Mouse (Mus musculus) limb, embryonic 15.5 days (tissue): ENCODE results near the gene Asic2. TPM values are rescaled to one million over a fixed set of nuclear protein-coding genes. Genes with fewer than 3 reads are reported as not detected.

Experiments
- ATAC-seq: fragments of 200-750 bp; cut with Nextera tagmentation; 2 replicates; pipeline ENCODE4 v1.8.0; 2017; ENCODE audit warnings: low read depth, moderate TSS enrichment; ENCODE audit not compliant: insufficient number of reproducible peaks, low FRiP score, low TSS enrichment
- H3K27ac ChIP-seq: fragments of 300-500 bp; sonication (generic); 2 replicates; pipeline ENCODE4 v1.5.1; 2015; ENCODE audit warnings: moderate library complexity, mild to moderate bottlenecking, inconsistent platforms
- H3K27me3 ChIP-seq: fragments of 300-500 bp; sonication (generic); 2 replicates; pipeline ENCODE4 v1.6.1; 2015; ENCODE audit warnings: inconsistent platforms
- H3K36me3 ChIP-seq: fragments of 300-500 bp; sonication (generic); 2 replicates; pipeline ENCODE4 v1.6.1; 2015; ENCODE audit warnings: inconsistent platforms
- H3K4me1 ChIP-seq: fragments of 300-500 bp; sonication (generic); 2 replicates; pipeline ENCODE4 v1.6.1; 2015; ENCODE audit warnings: inconsistent platforms
- H3K4me2 ChIP-seq: fragments of 300-500 bp; sonication (generic); 2 replicates; pipeline ENCODE4 v1.6.1; 2015; ENCODE audit warnings: mild to moderate bottlenecking, inconsistent platforms
- H3K4me3 ChIP-seq: fragments of 300-500 bp; sonication (generic); 2 replicates; pipeline ENCODE4 v1.5.1; 2015; ENCODE audit warnings: mild to moderate bottlenecking, inconsistent platforms
- H3K9ac ChIP-seq: fragments of 300-500 bp; sonication (generic); 2 replicates; pipeline ENCODE4 v1.6.1; 2015; ENCODE audit warnings: inconsistent platforms
- H3K9me3 ChIP-seq: fragments of 300-500 bp; sonication (generic); 2 replicates; pipeline ENCODE4 v1.6.1; 2016; ENCODE audit warnings: inconsistent platforms
- whole genome bisulfite sequencing: fragments of 180-500 bp; shearing (Covaris S2); methylation state at CpG from one replicate; pipeline ENCODE4 v1.1.7; 2015; 5-methylcytosine and 5-hydroxymethylcytosine counted together
- polyA plus RNA-seq: library from polyadenylated mRNA; unstranded; fragments of >200 nt; fragmentation: Nextera tagmentation; extraction: Ambion mirVana; gene quantifications from 2 replicates; pipeline ENCODE4 v1.2.1, GENCODE M21; 2015

The Asic2 gene
- polyA plus RNA-seq, 1 experiment from 2014 or later: 0.51 TPM

DNA sequence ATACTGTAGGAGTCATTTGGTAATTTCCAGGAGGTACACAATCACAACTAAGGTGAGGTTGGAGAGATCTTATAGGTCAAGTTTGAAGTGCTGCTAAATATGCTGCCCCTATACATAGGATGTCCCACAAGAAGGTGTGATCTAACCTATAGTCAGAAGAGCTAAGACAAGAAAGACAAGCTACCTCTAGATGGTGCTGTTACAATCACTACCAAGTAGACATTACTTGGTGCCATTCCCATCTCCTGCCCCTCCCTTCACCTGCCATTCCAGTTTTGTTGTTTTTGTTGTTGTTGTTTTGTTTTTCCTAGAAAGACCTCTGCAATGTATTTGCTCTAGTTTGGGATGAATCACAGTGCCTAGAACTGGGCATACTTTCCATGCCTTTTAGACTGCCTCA, 296.5 kb downstream of the Asic2 start:
- Histone ChIP-seq H3K36me3 (no peaks in the 10 kb centered on the region), H3K27me3 (peaks cover 6% of the 10 kb centered on the region; the same call in 1 of the 2 replicates)
- ATAC-seq: no peak

DNA sequence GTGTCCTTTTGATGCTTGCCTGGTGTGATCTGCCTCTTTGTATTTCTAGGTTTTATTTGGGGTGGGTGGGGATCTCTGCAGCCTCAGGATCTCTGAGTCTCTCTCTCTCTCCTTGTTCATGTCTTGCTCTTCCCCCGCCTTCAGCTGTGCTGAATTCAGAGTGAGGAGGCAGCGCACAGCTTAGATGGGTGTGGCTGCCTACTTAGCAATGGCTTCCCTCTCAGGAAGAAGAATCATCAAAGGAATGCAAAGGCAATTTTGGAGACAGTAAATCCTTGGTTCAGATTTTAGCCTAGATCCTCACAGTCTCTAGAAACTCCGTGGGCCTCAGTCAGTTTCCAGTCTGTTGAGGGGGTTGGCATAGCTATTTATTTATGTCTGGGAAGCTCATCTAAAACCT, 297.8 kb downstream of the Asic2 start:
- H3K4me3 ChIP-seq: no peak overlapping the region
- H3K9me3 ChIP-seq: no peaks in the 10 kb centered on the region
- no peak overlapping the region for H3K9ac ChIP-seq
- H3K4me1 ChIP-seq: no peaks in the 10 kb centered on the region
- WGBS: 60% methylated on average over 3 of the region's 3 CpGs
- H3K27me3 ChIP-seq: peaks cover 6% of the 10 kb centered on the region; the same call in 1 of the 2 replicates
- H3K4me2 ChIP-seq: no peak overlapping the region
- ATAC-seq: no peak
- no peaks in the 10 kb centered on the region for H3K36me3 ChIP-seq
- H3K27ac ChIP-seq: no peak overlapping the region

More for the DNA sequence above, 296.5 kb downstream of the Asic2 start:
- H3K9me3 ChIP-seq: no peaks in the 10 kb centered on the region
- H3K27ac ChIP-seq: no peak overlapping the region
- no peak overlapping the region for H3K4me2 ChIP-seq
- no peak overlapping the region for H3K4me3 ChIP-seq
- no peaks in the 10 kb centered on the region for H3K4me1 ChIP-seq
- no peak overlapping the region for H3K9ac ChIP-seq

DNA sequence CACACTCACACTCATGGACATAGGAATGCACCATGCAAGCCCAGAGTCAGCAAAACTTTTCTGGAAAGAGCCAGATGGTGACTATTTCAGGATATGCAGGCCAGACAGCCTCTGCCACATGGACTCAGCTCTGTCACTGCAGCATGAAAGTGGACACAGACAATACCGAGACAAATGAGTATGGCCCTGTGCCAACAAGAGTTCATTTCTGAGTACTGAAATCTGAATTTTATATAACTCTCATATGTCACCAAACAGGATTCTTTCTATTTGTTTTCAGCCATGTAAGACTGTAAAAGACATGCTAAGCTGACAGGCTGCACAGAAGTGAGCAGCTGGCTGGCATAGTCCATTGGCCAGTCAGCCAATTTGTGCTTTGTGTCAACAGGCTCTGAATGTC, 309.4 kb downstream of the Asic2 start:
- no peak for ATAC-seq
- no peaks in the 10 kb centered on the region for H3K36me3 ChIP-seq

DNA sequence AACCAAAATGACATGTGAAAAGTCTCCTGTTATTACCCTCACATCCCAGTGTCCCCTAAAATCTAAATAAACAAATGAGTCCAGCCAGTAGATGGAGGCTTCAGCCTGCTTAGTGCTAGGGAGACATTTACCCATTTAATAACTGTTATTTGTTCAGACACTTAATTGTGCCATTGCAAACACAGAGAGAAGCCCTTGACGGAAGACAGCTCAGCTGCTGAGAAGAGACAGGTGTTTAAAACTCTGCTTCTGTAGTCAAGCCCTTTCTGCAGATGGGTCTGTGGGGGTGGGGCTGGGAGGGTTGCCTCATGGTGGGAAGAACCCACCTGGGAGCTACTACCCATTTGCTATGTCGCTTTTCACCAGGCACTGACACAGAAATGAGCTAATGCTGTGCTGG, 311.1 kb downstream of the Asic2 start:
- Histone ChIP-seq H3K4me2 (no peak overlapping the region), H3K27me3 (no peaks in the 10 kb centered on the region), H3K36me3 (no peaks in the 10 kb centered on the region), H3K9ac (no peak overlapping the region), H3K9me3 (no peaks in the 10 kb centered on the region), H3K27ac (no peak overlapping the region), H3K4me3 (no peak overlapping the region), H3K4me1 (no peaks in the 10 kb centered on the region)
- ATAC-seq: no peak
- WGBS: 44% methylated on average over 2 of the region's 2 CpGs

More for the DNA sequence above, 309.4 kb downstream of the Asic2 start:
- no peaks in the 10 kb centered on the region for H3K4me1 ChIP-seq
- H3K9ac ChIP-seq: no peak overlapping the region
- 47% methylated on average over 1 of the region's 1 CpGs for WGBS
- no peaks in the 10 kb centered on the region for H3K27me3 ChIP-seq
- H3K9me3 ChIP-seq: no peaks in the 10 kb centered on the region
- no peak overlapping the region for H3K4me2 ChIP-seq
- no peak overlapping the region for H3K27ac ChIP-seq
- H3K4me3 ChIP-seq: no peak overlapping the region

DNA sequence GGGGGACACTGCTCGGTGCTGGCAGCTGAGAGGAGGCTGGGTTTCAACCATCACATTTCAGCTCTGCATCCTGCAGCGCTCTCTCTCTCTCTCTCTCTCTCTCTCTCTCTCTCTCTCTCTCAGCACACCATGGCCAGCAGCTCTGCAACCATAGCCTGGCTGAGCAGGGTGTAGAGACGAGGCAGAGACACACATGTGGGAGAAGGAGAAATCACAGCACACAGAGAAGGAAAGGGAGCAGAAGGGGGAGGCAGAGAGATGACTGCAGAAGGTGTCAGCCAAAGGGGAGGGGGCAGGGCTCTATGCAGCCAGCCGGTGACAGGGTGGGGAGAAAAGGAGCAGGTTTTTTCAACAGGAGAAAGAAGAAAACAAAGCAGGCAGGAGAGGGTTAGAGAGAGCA, 320.4 kb downstream of the Asic2 start:
- Histone ChIP-seq H3K36me3 (no peaks in the 10 kb centered on the region), H3K9ac (no peak overlapping the region), H3K27me3 (no peaks in the 10 kb centered on the region), H3K27ac (no peak overlapping the region), H3K4me1 (no peaks in the 10 kb centered on the region), H3K4me2 (no peak overlapping the region), H3K4me3 (no peak overlapping the region), H3K9me3 (no peaks in the 10 kb centered on the region)
- 23% methylated on average over 4 of the region's 4 CpGs for WGBS
- ATAC-seq: no peak

DNA sequence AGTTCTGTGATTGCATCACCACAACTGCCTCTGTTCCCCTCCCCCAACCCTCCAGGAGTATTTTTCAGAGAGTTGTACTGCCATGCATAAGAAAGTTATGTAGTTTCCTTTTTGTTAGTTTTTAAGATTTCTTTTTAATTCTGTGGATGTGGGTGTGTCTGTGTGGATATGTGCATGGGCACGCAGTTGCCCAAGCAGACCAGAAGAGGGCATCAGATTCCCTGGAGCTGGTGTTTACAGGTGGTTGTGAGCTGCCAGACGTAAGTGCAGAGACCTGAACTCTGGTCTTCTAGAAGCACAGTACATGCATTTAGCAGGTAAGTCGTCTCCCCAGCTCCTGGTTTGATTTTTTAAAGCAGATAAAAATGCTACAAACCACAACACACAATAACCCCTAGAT, 322.7 kb downstream of the Asic2 start:
- Histone ChIP-seq H3K4me3 (no peak overlapping the region), H3K27ac (no peak overlapping the region), H3K4me2 (no peak overlapping the region), H3K4me1 (no peaks in the 10 kb centered on the region), H3K36me3 (no peaks in the 10 kb centered on the region), H3K9me3 (no peaks in the 10 kb centered on the region), H3K27me3 (no peaks in the 10 kb centered on the region), H3K9ac (no peak overlapping the region)
- 83% methylated on average over 3 of the region's 3 CpGs for WGBS
- no peak for ATAC-seq

DNA sequence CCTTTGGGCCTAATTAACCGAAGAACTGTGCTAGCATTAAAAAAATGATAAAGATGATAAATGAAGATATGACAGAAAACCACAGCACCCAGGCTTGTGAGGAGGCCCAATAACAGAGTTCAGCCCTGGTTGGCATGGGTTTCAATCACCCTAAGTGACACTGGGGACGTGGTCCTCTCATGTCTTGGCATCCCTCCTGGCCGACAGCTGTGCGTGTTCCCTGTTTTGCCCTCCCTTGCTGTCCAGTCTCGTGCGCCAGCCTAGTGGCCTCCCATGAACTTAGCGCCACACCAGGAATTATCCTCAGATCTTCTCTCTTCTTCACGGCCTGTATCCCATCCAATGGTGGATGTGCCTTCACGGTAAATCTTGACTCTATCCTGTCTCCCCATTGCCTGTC, 331.9 kb downstream of the Asic2 start:
- H3K27me3 ChIP-seq: no peaks in the 10 kb centered on the region
- H3K27ac ChIP-seq: no peak overlapping the region
- WGBS: 88% methylated on average over 9 of the region's 9 CpGs
- no peak overlapping the region for H3K4me3 ChIP-seq
- H3K4me2 ChIP-seq: no peak overlapping the region
- no peaks in the 10 kb centered on the region for H3K36me3 ChIP-seq
- ATAC-seq: no peak
- H3K4me1 ChIP-seq: no peaks in the 10 kb centered on the region
- H3K9me3 ChIP-seq: no peaks in the 10 kb centered on the region
- H3K9ac ChIP-seq: no peak overlapping the region

DNA sequence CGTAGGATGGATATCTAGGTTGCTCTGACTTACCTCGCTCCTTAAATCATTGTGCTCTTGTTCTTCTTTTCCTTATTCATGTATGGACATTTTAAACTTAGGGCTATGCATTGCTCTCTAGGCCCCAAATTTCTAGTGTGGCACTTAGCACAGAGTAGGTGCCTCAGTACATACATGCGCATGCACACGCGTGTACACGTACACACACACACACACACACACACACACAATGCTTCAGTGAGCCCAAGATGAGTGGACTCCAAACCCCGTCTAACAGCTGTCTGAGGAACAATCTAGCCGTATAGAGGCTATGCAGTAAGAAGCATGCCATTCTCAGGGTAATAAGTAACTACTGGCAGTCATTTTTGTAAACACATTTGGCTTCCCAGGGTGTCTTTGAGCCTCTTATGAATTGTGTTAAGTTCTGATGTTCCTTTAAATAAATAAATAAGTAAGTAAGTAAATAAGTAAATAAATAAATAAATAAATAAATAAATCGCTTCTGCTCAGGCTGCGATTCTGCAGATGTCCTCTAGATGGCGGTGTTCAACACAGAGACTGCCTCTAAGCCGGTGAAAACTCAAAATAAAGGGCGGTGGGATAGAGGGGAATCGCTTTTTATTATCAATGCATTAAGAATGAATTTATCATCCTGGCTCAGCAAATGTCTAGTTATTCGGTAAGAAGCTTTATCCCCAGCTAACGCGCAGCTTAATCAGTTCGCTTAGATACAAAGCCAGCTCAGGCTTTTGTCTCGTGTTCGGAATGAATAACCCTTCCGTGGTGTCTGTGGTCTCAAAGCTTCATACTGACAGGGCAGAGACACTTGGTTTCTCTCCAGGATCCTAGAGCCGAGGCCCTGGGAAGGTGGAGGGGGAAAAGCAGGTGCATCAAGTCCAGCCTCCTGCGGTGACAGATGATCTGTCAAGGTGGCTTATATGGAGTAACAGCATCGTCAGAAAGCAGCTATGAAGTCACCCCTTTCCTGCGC, 333.6 kb downstream of the Asic2 start:
- no peaks in the 10 kb centered on the region for H3K36me3 ChIP-seq
- H3K27ac ChIP-seq: no peak overlapping the region
- 56% methylated on average over 25 of the region's 25 CpGs for WGBS
- H3K4me2 ChIP-seq: no peak overlapping the region
- H3K4me3 ChIP-seq: no peak overlapping the region
- H3K27me3 ChIP-seq: no peaks in the 10 kb centered on the region
- H3K4me1 ChIP-seq: no peaks in the 10 kb centered on the region
- H3K9ac ChIP-seq: no peak overlapping the region
- no peaks in the 10 kb centered on the region for H3K9me3 ChIP-seq
- no peak for ATAC-seq

DNA sequence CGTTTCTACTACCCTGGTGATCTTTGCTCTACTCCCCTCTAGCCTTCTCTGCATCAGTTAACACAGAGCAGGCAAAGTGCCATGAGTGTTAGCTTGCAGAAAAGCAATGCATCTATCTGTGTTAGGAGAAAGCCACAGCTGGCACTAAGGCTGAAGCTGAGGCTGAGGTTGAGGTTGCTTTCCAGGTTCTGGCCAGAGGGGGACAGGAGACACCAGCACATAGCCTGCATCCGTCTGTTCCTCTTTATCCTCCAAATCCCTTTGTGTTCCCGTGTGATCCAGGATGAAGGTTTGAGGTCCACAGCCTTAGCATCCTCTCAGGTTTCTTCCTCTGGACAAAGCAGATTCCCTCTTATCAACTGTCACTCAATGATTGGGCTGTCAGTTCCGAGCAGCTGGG, 343.1 kb downstream of the Asic2 start:
- 63% methylated on average over 4 of the region's 4 CpGs for WGBS
- H3K4me3 ChIP-seq: no peak overlapping the region
- H3K4me2 ChIP-seq: no peak overlapping the region
- no peak overlapping the region for H3K27ac ChIP-seq
- no peaks in the 10 kb centered on the region for H3K9me3 ChIP-seq
- no peaks in the 10 kb centered on the region for H3K4me1 ChIP-seq
- ATAC-seq: no peak
- no peaks in the 10 kb centered on the region for H3K36me3 ChIP-seq
- no peaks in the 10 kb centered on the region for H3K27me3 ChIP-seq
- H3K9ac ChIP-seq: no peak overlapping the region

DNA sequence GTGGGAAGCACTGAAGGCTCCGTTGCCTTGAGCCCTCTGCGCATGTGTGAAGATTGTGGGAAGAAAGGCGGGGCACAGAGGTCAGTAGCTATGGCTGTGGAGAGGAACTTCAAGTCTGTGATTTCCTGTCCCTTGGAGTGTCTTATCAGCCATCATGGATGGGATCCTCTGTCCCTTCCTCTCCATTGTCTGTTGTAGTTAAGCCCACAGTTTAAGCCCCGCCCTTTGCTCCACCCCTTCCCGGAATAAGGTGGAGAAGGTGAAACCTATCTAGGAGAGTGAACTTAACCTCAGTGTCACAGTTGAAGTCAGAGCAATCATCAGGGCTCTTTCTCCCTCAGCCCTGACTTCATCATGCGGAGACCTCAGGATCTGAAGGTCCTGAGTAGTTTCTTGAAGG, 347.7 kb downstream of the Asic2 start:
- no peak overlapping the region for H3K4me3 ChIP-seq
- H3K9me3 ChIP-seq: no peaks in the 10 kb centered on the region
- peak; percentile 35; the same call in 1 of the 2 replicates for ATAC-seq
- no peaks in the 10 kb centered on the region for H3K27me3 ChIP-seq
- WGBS: 68% methylated on average over 6 of the region's 6 CpGs
- H3K36me3 ChIP-seq: no peaks in the 10 kb centered on the region
- no peak overlapping the region for H3K9ac ChIP-seq
- no peaks in the 10 kb centered on the region for H3K4me1 ChIP-seq
- H3K27ac ChIP-seq: no peak overlapping the region
- no peak overlapping the region for H3K4me2 ChIP-seq

DNA sequence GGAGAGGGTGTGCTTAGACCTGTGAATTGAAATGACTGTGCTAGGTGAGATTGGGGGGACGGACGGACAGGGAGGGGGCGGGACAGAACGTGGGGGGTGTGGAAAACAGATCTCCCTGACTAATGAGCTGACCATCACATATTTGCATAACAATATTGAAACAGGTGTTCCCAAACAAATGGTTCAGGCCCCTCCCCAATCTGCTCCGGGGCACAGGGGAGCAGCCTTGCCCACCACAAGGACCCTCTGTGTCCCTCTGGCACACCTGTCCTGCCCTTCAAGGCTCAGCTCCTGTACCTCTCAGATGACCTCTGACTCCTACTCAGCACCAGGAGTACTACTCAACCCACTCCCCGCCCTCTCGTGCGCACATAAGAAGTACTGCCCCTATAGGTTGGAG, 351.8 kb downstream of the Asic2 start:
- H3K4me1 ChIP-seq: peaks cover 18% of the 10 kb centered on the region
- ATAC-seq: no peak
- H3K36me3 ChIP-seq: no peaks in the 10 kb centered on the region
- H3K27me3 ChIP-seq: peaks cover 23% of the 10 kb centered on the region
- H3K4me3 ChIP-seq: no peak overlapping the region
- no peaks in the 10 kb centered on the region for H3K9me3 ChIP-seq
- H3K4me2 ChIP-seq: no peak overlapping the region
- H3K27ac ChIP-seq: no peak overlapping the region
- WGBS: 75% methylated on average over 8 of the region's 8 CpGs
- no peak overlapping the region for H3K9ac ChIP-seq

DNA sequence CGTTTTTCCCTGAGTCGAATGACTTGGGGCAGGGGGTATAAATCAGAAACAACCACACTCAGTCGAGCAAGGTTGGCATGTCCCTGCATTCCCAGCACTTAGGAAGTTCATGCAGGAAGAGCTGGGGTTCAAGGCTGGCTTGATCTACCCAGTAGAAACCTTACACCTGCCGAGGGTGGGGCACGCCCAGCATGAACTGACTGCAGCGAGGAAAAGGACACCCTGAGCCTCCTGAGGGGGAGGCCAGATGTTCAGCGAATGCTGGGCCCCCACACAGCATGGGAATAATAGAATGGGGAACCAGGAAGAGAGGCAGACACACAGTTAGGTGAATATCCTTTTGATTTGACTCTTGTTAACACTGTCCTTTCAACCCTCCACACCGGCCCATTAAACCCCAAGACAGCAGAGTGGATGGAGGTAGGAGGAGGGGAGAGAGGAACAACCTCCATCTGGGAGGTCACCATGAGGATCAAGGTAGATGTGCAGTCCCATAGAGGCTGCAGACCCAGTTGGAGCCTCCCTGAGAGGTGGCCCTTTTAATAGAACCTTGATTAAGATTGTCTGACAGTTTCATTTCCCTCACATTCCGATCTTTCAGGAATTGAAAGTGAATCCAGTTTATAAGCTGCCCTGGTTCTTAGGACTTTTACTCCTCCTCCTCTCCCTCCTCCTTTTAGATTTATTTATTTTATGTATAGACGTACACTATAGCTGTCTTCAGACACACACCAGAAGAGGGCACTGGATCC, 354.2 kb downstream of the Asic2 start:
- H3K9ac ChIP-seq: no peak overlapping the region
- no peaks in the 10 kb centered on the region for H3K36me3 ChIP-seq
- H3K4me2 ChIP-seq: peak overlapping the region; percentile 45; the same call in 1 of the 2 replicates
- no peak for ATAC-seq
- no peak overlapping the region for H3K27ac ChIP-seq
- H3K9me3 ChIP-seq: no peaks in the 10 kb centered on the region
- peaks cover 36% of the 10 kb centered on the region for H3K27me3 ChIP-seq
- H3K4me3 ChIP-seq: peak overlapping the region; percentile 1; the same call in 1 of the 2 replicates
- peaks cover 18% of the 10 kb centered on the region for H3K4me1 ChIP-seq
- 24% methylated on average over 10 of the region's 10 CpGs for WGBS
